ENCODE assay signal across 16 mouse cellular contexts in genomic region chr19:23770494-23771423, GRCm38 (mm10). TPM values are rescaled to one million over a fixed set of nuclear protein-coding genes. Genes with fewer than 3 reads are reported as not detected.
A peak's percentile ranks its signal among the peaks of the same experiment; 100 is the strongest.
DNase-seq lines count a peak whose midpoint lies in the region; ATAC-seq lines count a peak whose summit lies in the region.
"Had no signal": no experiment of that assay in that cellular context is flagged by ENCODE, and none has a peak within 500 bp of the region (broad histone marks: within the 10 kb centered on the region; RNA-seq: fewer than 3 reads in every experiment).

No protein-coding gene starts in this region.

- H3K36me3 ChIP-seq in embryonic facial prominence, embryonic 14.5 days (ENCODE audit: control insufficient read depth, insufficient read depth, low read length), result no peaks in the 10 kb centered on the region
- H3K36me3 ChIP-seq in embryonic facial prominence, embryonic 10.5 days (replicated peaks), result no peaks in the 10 kb centered on the region
- no peaks in the 10 kb centered on the region for H3K36me3 ChIP-seq in forebrain, embryonic 15.5 days
- no peaks in the 10 kb centered on the region for H3K36me3 ChIP-seq in neural tube, embryonic 15.5 days
- H3K36me3 ChIP-seq: G1E; limb, embryonic 13.5 days had no signal

- no peak overlapping the region for H3K27ac ChIP-seq in embryonic facial prominence, embryonic 14.5 days (replicated peaks; ENCODE audit: low read depth, low read length)
- no peak overlapping the region for H3K27ac ChIP-seq in embryonic facial prominence, embryonic 10.5 days (replicated peaks)
- peak overlapping the region; percentile 47 for H3K27ac ChIP-seq in forebrain, embryonic 15.5 days (replicated peaks)
- 0 out of 2 replicates have a peak overlapping the region, but pooled peaks have one; percentile 41 for H3K27ac ChIP-seq in neural tube, embryonic 15.5 days (replicated peaks)
- H3K27ac ChIP-seq: limb, embryonic 13.5 days had no signal

- no peaks in the 10 kb centered on the region for H3K9me3 ChIP-seq in embryonic facial prominence, embryonic 14.5 days (ENCODE audit: control insufficient read depth, low read length)
- H3K9me3 ChIP-seq in embryonic facial prominence, embryonic 10.5 days, result 0 out of 2 replicates have a peak, but pooled peaks cover 3% of the 10 kb centered on the region
- no peaks in the 10 kb centered on the region for H3K9me3 ChIP-seq in forebrain, embryonic 15.5 days
- no peaks in the 10 kb centered on the region for H3K9me3 ChIP-seq in neural tube, embryonic 15.5 days (replicated peaks)
- H3K9me3 ChIP-seq: G1E; limb, embryonic 13.5 days had no signal

- no peaks in the 10 kb centered on the region for H3K27me3 ChIP-seq in embryonic facial prominence, embryonic 14.5 days (replicated peaks; ENCODE audit: control insufficient read depth, insufficient read depth, low read length)
- no peaks in the 10 kb centered on the region for H3K27me3 ChIP-seq in embryonic facial prominence, embryonic 10.5 days (replicated peaks; ENCODE audit: low read depth, poor library complexity, severe bottlenecking)
- no peaks in the 10 kb centered on the region for H3K27me3 ChIP-seq in forebrain, embryonic 15.5 days
- no peaks in the 10 kb centered on the region for H3K27me3 ChIP-seq in neural tube, embryonic 15.5 days (replicated peaks)
- H3K27me3 ChIP-seq: limb, embryonic 13.5 days had no signal

- H3K4me1 ChIP-seq in embryonic facial prominence, embryonic 14.5 days (ENCODE audit: control insufficient read depth, insufficient read depth, low read length), result no peaks in the 10 kb centered on the region
- peaks cover 10% of the 10 kb centered on the region for H3K4me1 ChIP-seq in embryonic facial prominence, embryonic 10.5 days
- peaks cover 16% of the 10 kb centered on the region for H3K4me1 ChIP-seq in forebrain, embryonic 15.5 days
- peaks cover 28% of the 10 kb centered on the region for H3K4me1 ChIP-seq in neural tube, embryonic 15.5 days
- H3K4me1 ChIP-seq: limb, embryonic 13.5 days; megakaryocyte, embryonic 14.5 days had no signal

- peak; percentile 50; the same call in 1 of the 2 replicates for ATAC-seq in embryonic facial prominence, embryonic 14.5 days (ENCODE audit: low read depth)
- ATAC-seq in forebrain, embryonic 15.5 days (replicated peaks), result peak; percentile 82
- peak; percentile 86 for ATAC-seq in megakaryocyte, adult 5-6 weeks (ENCODE audit: poor library complexity, severe bottlenecking)
- ATAC-seq in neural tube, embryonic 15.5 days (ENCODE audit: low FRiP score), result peak; percentile 51

- no peak overlapping the region for H3K4me3 ChIP-seq in embryonic facial prominence, embryonic 14.5 days (ENCODE audit: low read depth, low read length)
- H3K4me3 ChIP-seq in embryonic facial prominence, embryonic 10.5 days, result no peak overlapping the region
- H3K4me3 ChIP-seq in forebrain, embryonic 15.5 days, result 0 out of 2 replicates have a peak overlapping the region, but pooled peaks have one; percentile 3
- H3K4me3 ChIP-seq in neural tube, embryonic 15.5 days (replicated peaks), result no peak overlapping the region
- H3K4me3 ChIP-seq: limb, embryonic 13.5 days; megakaryocyte, embryonic 14.5 days had no signal

- 58% methylated on average over 10 of the region's 10 CpGs for WGBS in embryonic facial prominence, embryonic 14.5 days
- 54% methylated on average over 10 of the region's 10 CpGs for WGBS in embryonic facial prominence, embryonic 10.5 days
- WGBS in forebrain, embryonic 15.5 days, result 14% methylated on average over 10 of the region's 10 CpGs
- WGBS in neural tube, embryonic 15.5 days, result 27% methylated on average over 10 of the region's 10 CpGs

- peak; percentile 32 for DNase-seq in embryonic facial prominence, embryonic 14.5 days (ENCODE audit: low spot score)
- DNase-seq in embryonic facial prominence, embryonic 10.5 days (ENCODE audit: low spot score), result no peak
- DNase-seq in layer of hippocampus, postnatal 10 days (ENCODE audit: low spot score in 2 of 2), result no peak
- DNase-seq in right cerebral cortex, adult 2 months (ENCODE audit: low spot score in 2 of 2), result no peak
- no peak for DNase-seq in ovary, postnatal 36 days (ENCODE audit: low spot score)
- DNase-seq: B cell, adult 2 months; kidney, adult 8-10 months; layer of hippocampus, adult 9-11 months; lung, adult 2 months; thymus, adult 2 months had no signal

- no peak overlapping the region for H3K4me2 ChIP-seq in embryonic facial prominence, embryonic 14.5 days (ENCODE audit: low read depth, low read length)
- H3K4me2 ChIP-seq in forebrain, embryonic 15.5 days (replicated peaks), result peak overlapping the region; percentile 25
- 0 out of 2 replicates have a peak overlapping the region, but pooled peaks have one; percentile 29 for H3K4me2 ChIP-seq in neural tube, embryonic 15.5 days
- H3K4me2 ChIP-seq: limb, embryonic 13.5 days had no signal

- no peak overlapping the region for H3K9ac ChIP-seq in embryonic facial prominence, embryonic 14.5 days (ENCODE audit: low read depth, low read length)
- H3K9ac ChIP-seq in forebrain, embryonic 15.5 days (replicated peaks), result no peak overlapping the region
- H3K9ac ChIP-seq in neural tube, embryonic 15.5 days (replicated peaks), result no peak overlapping the region
- H3K9ac ChIP-seq: limb, embryonic 13.5 days had no signal

RNA-seq across cellular contexts. Expression of gene Apba1, which starts 12.1 kb away (rescaled TPM):
- polyA plus RNA-seq in embryonic facial prominence, embryonic 14.5 days (2014; fragmentation: Nextera tagmentation; extraction: Ambion mirVana), result 1.7 and 1.9 TPM in 2 replicates
- 0.31 TPM in 2 replicates for polyA plus RNA-seq in embryonic facial prominence, embryonic 10.5 days (2016; fragmentation: Nextera tagmentation; extraction: Ambion mirVana)
- polyA plus RNA-seq in forebrain, embryonic 15.5 days (2015; fragmentation: Nextera tagmentation; extraction: Ambion mirVana), result 5.7 and 6.4 TPM in 2 replicates
- 27.8 and 32.7 TPM in 2 replicates for total RNA-seq in megakaryocyte, adult 5-6 weeks (2015)
- 26.5 and 30.9 TPM in 2 replicates for total RNA-seq in megakaryocyte, adult 5-6 weeks (2017)
- 10.6 and 11.8 TPM in 2 replicates for polyA plus RNA-seq in neural tube, embryonic 15.5 days (2015; fragmentation: Nextera tagmentation; extraction: Ambion mirVana)
- 100 to 1,000 TPM; 214 to 218 TPM for total RNA-seq in layer of hippocampus, postnatal 10 days (2021)
- polyA plus RNA-seq: G1E had no signal

Comparison
In these comparisons a context has a peak if more than half of its experiments do, and no peak if none do; other contexts are left out.
1. H3K27ac ChIP-seq: peak in forebrain, embryonic 15.5 days (single experiment) and neural tube, embryonic 15.5 days (single experiment); none in embryonic facial prominence, embryonic 14.5 days (single experiment) and embryonic facial prominence, embryonic 10.5 days (single experiment).
2. Peak in every context shown above with its lines, with median percentiles within 50 percentile points of each other: ATAC-seq.